Mouse (Mus musculus) heart, embryonic 10.5 days (tissue): Measurements from ENCODE around the gene Cpe. TPM values are rescaled to one million over a fixed set of nuclear protein-coding genes. Genes with fewer than 3 reads are reported as not detected.

ENCODE experiments used
- DNase-seq: peaks from one replicate; pipeline ENCODE4 v3.0.0-alpha.2; 2017; ENCODE audit warnings: low spot score
- H3K27ac ChIP-seq: fragments of 300-500 bp; sonication (generic); 2 replicates; pipeline ENCODE4 v1.5.1; 2016; ENCODE audit warnings: mild to moderate bottlenecking
- H3K27me3 ChIP-seq: fragments of 300-500 bp; sonication (generic); 2 replicates; pipeline ENCODE4 v1.6.1; 2016; ENCODE audit warnings: mild to moderate bottlenecking; ENCODE audit not compliant: poor library complexity, insufficient read depth, severe bottlenecking
- H3K36me3 ChIP-seq: fragments of 300-500 bp; sonication (generic); 2 replicates; pipeline ENCODE4 v1.6.1; 2016; ENCODE audit warnings: mild to moderate bottlenecking, moderate library complexity
- H3K4me1 ChIP-seq: fragments of 300-500 bp; sonication (generic); 2 replicates; pipeline ENCODE4 v1.6.1; 2016; ENCODE audit warnings: mild to moderate bottlenecking
- H3K4me3 ChIP-seq: fragments of 300-500 bp; sonication (generic); 2 replicates; pipeline ENCODE4 v1.5.1; 2016; ENCODE audit warnings: mild to moderate bottlenecking, moderate library complexity
- H3K9me3 ChIP-seq: fragments of 300-500 bp; sonication (generic); 2 replicates; pipeline ENCODE4 v1.6.1; 2016; ENCODE audit warnings: mild to moderate bottlenecking, moderate library complexity
- WGBS: fragments of 180-500 bp; shearing (Covaris S2); methylation state at CpG from one replicate; pipeline ENCODE4 v1.1.7; 2016; 5-methylcytosine and 5-hydroxymethylcytosine counted together
- polyA plus RNA-seq: library from polyadenylated mRNA; unstranded; fragments of >200 nt; fragmentation: Nextera tagmentation; extraction: Ambion mirVana; gene quantifications from 2 replicates; pipeline ENCODE4 v1.2.1, GENCODE M21; 2016

Cpe gene
- polyA plus RNA-seq: 67.0 and 69.2 TPM in 2 replicates

- DNase-seq: peak; percentile 91
- peaks cover 15% of the 10 kb centered on the region for H3K4me1 ChIP-seq
- WGBS: under 1% methylated on average over 54 of the region's 54 CpGs
- H3K27ac ChIP-seq: peak within 1 kb of the TSS; percentile 95
- H3K36me3 ChIP-seq: no peaks in the 10 kb centered on the region
- no peaks in the 10 kb centered on the region for H3K9me3 ChIP-seq
- peak within 1 kb of the TSS; percentile 85 for H3K4me3 ChIP-seq
- H3K27me3 ChIP-seq: peaks cover 12% of the 10 kb centered on the region; the same call in 1 of the 2 replicates
Observed at GRCm38 (mm10) chr8:64692651-64693201, at the start of gene Cpe. Gene Cpe (minus strand): TSS chr8:64693054.

GRCm38 (mm10) chr8:64740547-64741211 is 47.8 kb upstream of the Cpe start:
- H3K27ac ChIP-seq: no peak overlapping the region
- DNase-seq: no peak

GRCm38 (mm10) chr8:64738916-64739315 is 46.1 kb upstream of the Cpe start:
- no peaks in the 10 kb centered on the region for H3K36me3 ChIP-seq
- no peak overlapping the region for H3K4me3 ChIP-seq
- H3K27ac ChIP-seq: no peak overlapping the region
- 94% methylated on average over 1 of the region's 1 CpGs for WGBS
- DNase-seq: no peak
- peaks cover 6% of the 10 kb centered on the region; the same call in 1 of the 2 replicates for H3K4me1 ChIP-seq
- H3K27me3 ChIP-seq: no peaks in the 10 kb centered on the region
- no peaks in the 10 kb centered on the region for H3K9me3 ChIP-seq

More at GRCm38 (mm10) chr8:64740547-64741211, 47.8 kb upstream of the Cpe start:
- Histone ChIP-seq H3K9me3 (no peaks in the 10 kb centered on the region), H3K36me3 (no peaks in the 10 kb centered on the region), H3K27me3 (no peaks in the 10 kb centered on the region), H3K4me3 (no peak overlapping the region), H3K4me1 (no peaks in the 10 kb centered on the region)
- 74% methylated on average over 13 of the region's 13 CpGs for WGBS

- H3K4me3 ChIP-seq: no peak overlapping the region
- H3K36me3 ChIP-seq: no peaks in the 10 kb centered on the region
- peaks cover 15% of the 10 kb centered on the region for H3K4me1 ChIP-seq
- H3K27ac ChIP-seq: no peak overlapping the region
- 83% methylated on average over 3 of the region's 3 CpGs for WGBS
- DNase-seq: no peak
- H3K27me3 ChIP-seq: no peaks in the 10 kb centered on the region
- no peaks in the 10 kb centered on the region for H3K9me3 ChIP-seq
Observed at GRCm38 (mm10) chr8:64736767-64737323, 44.0 kb upstream of the Cpe start.

- peaks cover 16% of the 10 kb centered on the region for H3K4me1 ChIP-seq
- no peak overlapping the region for H3K4me3 ChIP-seq
- no peaks in the 10 kb centered on the region for H3K9me3 ChIP-seq
- H3K27ac ChIP-seq: no peak overlapping the region
- no peaks in the 10 kb centered on the region for H3K27me3 ChIP-seq
- no peak for DNase-seq
- peaks cover 10% of the 10 kb centered on the region for H3K36me3 ChIP-seq
- 67% methylated on average over 8 of the region's 8 CpGs for WGBS
Observed at GRCm38 (mm10) chr8:64735161-64735560, 42.3 kb upstream of the Cpe start.

- under 1% methylated on average over 60 of the region's 60 CpGs for WGBS
Observed at GRCm38 (mm10) chr8:64733271-64733943, 40.6 kb upstream of the Cpe start, which contains the start of gene Msmo1. Gene Msmo1 (minus strand): TSS chr8:64733792.

GRCm38 (mm10) chr8:64732596-64732995 is 39.7 kb upstream of the Cpe start:
- Histone ChIP-seq H3K36me3 (peaks cover 27% of the 10 kb centered on the region), H3K4me3 (peak overlapping the region; percentile 91), H3K4me1 (peaks cover 16% of the 10 kb centered on the region), H3K9me3 (no peaks in the 10 kb centered on the region), H3K27ac (peak overlapping the region; percentile 89), H3K27me3 (no peaks in the 10 kb centered on the region)
- 17% methylated on average over 9 of the region's 9 CpGs for WGBS
- no peak for DNase-seq

More at GRCm38 (mm10) chr8:64733271-64733943, 40.6 kb upstream of the Cpe start, which contains the start of gene Msmo1:
- peak within 1 kb of the TSS; percentile 89 for H3K27ac ChIP-seq
- peak within 1 kb of the TSS; percentile 91 for H3K4me3 ChIP-seq
- DNase-seq: peak; percentile 99
- peaks cover 25% of the 10 kb centered on the region for H3K36me3 ChIP-seq
- no peaks in the 10 kb centered on the region for H3K9me3 ChIP-seq
- peaks cover 16% of the 10 kb centered on the region for H3K4me1 ChIP-seq
- H3K27me3 ChIP-seq: no peaks in the 10 kb centered on the region

GRCm38 (mm10) chr8:64728156-64728555 is 35.3 kb upstream of the Cpe start:
- Histone ChIP-seq H3K4me1 (peaks cover 9% of the 10 kb centered on the region), H3K4me3 (no peak overlapping the region), H3K27ac (no peak overlapping the region), H3K27me3 (no peaks in the 10 kb centered on the region), H3K36me3 (peaks cover 68% of the 10 kb centered on the region), H3K9me3 (no peaks in the 10 kb centered on the region)
- 93% methylated on average over 7 of the region's 7 CpGs for WGBS
- no peak for DNase-seq

- H3K4me3 ChIP-seq: no peak overlapping the region
Observed at GRCm38 (mm10) chr8:64726190-64726695, 33.4 kb upstream of the Cpe start.

GRCm38 (mm10) chr8:64723206-64723605 is 30.4 kb upstream of the Cpe start:
- no peaks in the 10 kb centered on the region for H3K4me1 ChIP-seq
- H3K36me3 ChIP-seq: peaks cover 90% of the 10 kb centered on the region
- 90% methylated on average over 2 of the region's 2 CpGs for WGBS
- H3K9me3 ChIP-seq: no peaks in the 10 kb centered on the region
- no peak overlapping the region for H3K4me3 ChIP-seq
- no peak overlapping the region for H3K27ac ChIP-seq
- no peaks in the 10 kb centered on the region for H3K27me3 ChIP-seq
- DNase-seq: no peak

More at GRCm38 (mm10) chr8:64726190-64726695, 33.4 kb upstream of the Cpe start:
- Histone ChIP-seq H3K4me1 (no peaks in the 10 kb centered on the region), H3K9me3 (no peaks in the 10 kb centered on the region), H3K27ac (no peak overlapping the region), H3K27me3 (no peaks in the 10 kb centered on the region), H3K36me3 (peaks cover 85% of the 10 kb centered on the region)
- no peak for DNase-seq
- WGBS: 88% methylated on average over 4 of the region's 4 CpGs

- Histone ChIP-seq H3K4me1 (no peaks in the 10 kb centered on the region), H3K27ac (no peak overlapping the region), H3K4me3 (no peak overlapping the region), H3K9me3 (no peaks in the 10 kb centered on the region), H3K27me3 (no peaks in the 10 kb centered on the region), H3K36me3 (peaks cover 66% of the 10 kb centered on the region)
- 82% methylated on average over 7 of the region's 7 CpGs for WGBS
- DNase-seq: no peak
Observed at GRCm38 (mm10) chr8:64717868-64718267, 25.0 kb upstream of the Cpe start.

- no peaks in the 10 kb centered on the region for H3K4me1 ChIP-seq
- no peak overlapping the region for H3K27ac ChIP-seq
- peaks cover 14% of the 10 kb centered on the region for H3K36me3 ChIP-seq
- H3K9me3 ChIP-seq: no peaks in the 10 kb centered on the region
- DNase-seq: no peak
- no peaks in the 10 kb centered on the region for H3K27me3 ChIP-seq
- WGBS: 85% methylated on average over 7 of the region's 7 CpGs
- H3K4me3 ChIP-seq: no peak overlapping the region
Observed at GRCm38 (mm10) chr8:64712499-64712898, 19.6 kb upstream of the Cpe start.
